Mouse (Mus musculus) mesoderm, embryonic 11.5 days (tissue): Measurements from ENCODE around the gene Sco2.
A peak's percentile ranks its signal among the peaks of the same experiment; 100 is the strongest.

ENCODE experiments used
- DNase-seq: peaks from one replicate; pipeline ENCODE4 v3.0.0-alpha.2; 2012; ENCODE audit warnings: low read depth, low spot score

Gene Sco2

GRCm38 (mm10) chr15:89373027-89373761, 452 bp downstream of the Sco2 start:
- DNase-seq: peak; percentile 83

GRCm38 (mm10) chr15:89372536-89372935, 1.1 kb downstream of the Sco2 start:
- DNase-seq: no peak

GRCm38 (mm10) chr15:89372068-89372467, 1.6 kb downstream of the Sco2 start:
- no peak for DNase-seq

- DNase-seq: no peak
These were observed 8.5 kb downstream of the Sco2 start for GRCm38 (mm10) chr15:89365141-89365551.

GRCm38 (mm10) chr15:89363051-89363450, 10.6 kb downstream of the Sco2 start:
- no peak for DNase-seq

- DNase-seq: no peak
These were observed 14.9 kb downstream of the Sco2 start for GRCm38 (mm10) chr15:89358784-89359183.

GRCm38 (mm10) chr15:89356372-89356771, 17.3 kb downstream of the Sco2 start:
- peak; percentile 94 for DNase-seq

- DNase-seq: peak; percentile 97
These were observed 18.1 kb downstream of the Sco2 start, which contains the start of the genes Lmf2 and Ncaph2 for GRCm38 (mm10) chr15:89355241-89356187. TSS of gene Lmf2 (minus strand) at chr15:89355659. TSS of gene Ncaph2 (plus strand) at chr15:89355719.

GRCm38 (mm10) chr15:89354455-89354854, 19.2 kb downstream of the Sco2 start:
- DNase-seq: no peak

- DNase-seq: no peak
These were observed 19.8 kb downstream of the Sco2 start for GRCm38 (mm10) chr15:89353837-89354236.

GRCm38 (mm10) chr15:89352795-89353194, 20.9 kb downstream of the Sco2 start:
- no peak for DNase-seq

GRCm38 (mm10) chr15:89352054-89352453, 21.6 kb downstream of the Sco2 start:
- DNase-seq: no peak

GRCm38 (mm10) chr15:89351302-89351701, 22.3 kb downstream of the Sco2 start:
- DNase-seq: no peak

GRCm38 (mm10) chr15:89350447-89350846, 23.2 kb downstream of the Sco2 start:
- no peak for DNase-seq

GRCm38 (mm10) chr15:89343325-89343724, 30.3 kb downstream of the Sco2 start:
- DNase-seq: no peak

GRCm38 (mm10) chr15:89341678-89342077, 32.0 kb downstream of the Sco2 start:
- no peak for DNase-seq

GRCm38 (mm10) chr15:89340136-89340535, 33.5 kb downstream of the Sco2 start:
- no peak for DNase-seq

- no peak for DNase-seq
These were observed 34.0 kb downstream of the Sco2 start for GRCm38 (mm10) chr15:89339696-89340095.

GRCm38 (mm10) chr15:89336422-89336821, 37.2 kb downstream of the Sco2 start:
- DNase-seq: no peak

- no peak for DNase-seq
These were observed 38.7 kb downstream of the Sco2 start for GRCm38 (mm10) chr15:89334774-89335537.

GRCm38 (mm10) chr15:89334271-89334670, 39.4 kb downstream of the Sco2 start, which contains the start of gene Miox:
TSS of gene Miox (plus strand) at chr15:89334398.
- DNase-seq: no peak

- no peak for DNase-seq
These were observed 47.2 kb downstream of the Sco2 start for GRCm38 (mm10) chr15:89326441-89326840.
